Mouse (Mus musculus) small intestine, adult 2 months (tissue): ENCODE measurements around the gene Stard3nl.

Experiments
- CTCF ChIP-seq: fragments of 200-500 bp; IDR thresholded peaks from 2 replicates; pipeline ENCODE4 v1.5.1; 2012; ENCODE audit warnings: low read depth, mild to moderate bottlenecking, control low read depth, inconsistent platforms, low read length, moderate library complexity, mixed read lengths; ENCODE audit not compliant: insufficient replicate concordance, insufficient read length; ENCODE audit errors: extremely low read depth
- POLR2A ChIP-seq: fragments of 200-500 bp; IDR thresholded peaks from 2 replicates; pipeline ENCODE4 v1.6.1; 2012; ENCODE audit warnings: low read depth, mild to moderate bottlenecking, control low read depth, inconsistent platforms, low read length, moderate library complexity

- no peak for TF ChIP-seq POLR2A
- TF ChIP-seq CTCF, result no peak
These were observed 16.3 kb downstream of the Stard3nl start for GRCm38 (mm10) chr13:19379313-19379712.
